Mouse (Mus musculus) layer of hippocampus, postnatal 10 days (tissue): ENCODE data around the gene Fgfr2. TPM values are rescaled to one million over a fixed set of nuclear protein-coding genes. Genes with fewer than 3 reads are reported as not detected.
A peak's percentile ranks its signal among the peaks of the same experiment; 100 is the strongest.

ENCODE experiments used
- DNase-seq, 2 experiments: peaks; one replicate each; pipeline ENCODE4 v3.0.0; 2021; ENCODE audit warnings: low spot score in 2 of 2
- total RNA-seq, 2 experiments: library from RNA; stranded (reverse); gene quantifications; 2 replicates each; pipeline ENCODE4 v1.2.3; 2021

Gene Fgfr2
- total RNA-seq, 2 experiments from 2014 or later: 35.6 to 48.3 TPM

- no peak for DNase-seq
These were observed 392.6 kb downstream of the Fgfr2 start for GRCm38 (mm10) chr7:132730510-132730909.

- no peak for DNase-seq
These were observed 393.9 kb downstream of the Fgfr2 start for GRCm38 (mm10) chr7:132729093-132729831.

- no peak for DNase-seq
These were observed 396.9 kb downstream of the Fgfr2 start for GRCm38 (mm10) chr7:132726106-132726861.

- DNase-seq: no peak
These were observed 398.6 kb downstream of the Fgfr2 start for GRCm38 (mm10) chr7:132724501-132725062.

GRCm38 (mm10) chr7:132723906-132724305 lies 399.2 kb downstream of the Fgfr2 start:
- no peak for DNase-seq

GRCm38 (mm10) chr7:132722401-132723370 lies 400.5 kb downstream of the Fgfr2 start:
- no peak for DNase-seq

GRCm38 (mm10) chr7:132720562-132720961 lies 402.6 kb downstream of the Fgfr2 start:
- DNase-seq: no peak

GRCm38 (mm10) chr7:132719570-132719969 lies 403.6 kb downstream of the Fgfr2 start:
- no peak for DNase-seq

GRCm38 (mm10) chr7:132715259-132715658 lies 407.9 kb downstream of the Fgfr2 start:
- no peak for DNase-seq

- peak; percentile 40 to 55 for DNase-seq
These were observed 408.8 kb downstream of the Fgfr2 start for GRCm38 (mm10) chr7:132714236-132714923.

GRCm38 (mm10) chr7:132713483-132714126 lies 409.5 kb downstream of the Fgfr2 start:
- DNase-seq: peak in 1 of 2 experiments; percentile 41

- no peak for DNase-seq
These were observed 410.2 kb downstream of the Fgfr2 start for GRCm38 (mm10) chr7:132712956-132713355.

GRCm38 (mm10) chr7:132712044-132712708 lies 411.0 kb downstream of the Fgfr2 start:
- DNase-seq: no peak

- DNase-seq: no peak
These were observed 411.6 kb downstream of the Fgfr2 start for GRCm38 (mm10) chr7:132711579-132711978.

GRCm38 (mm10) chr7:132705130-132705529 lies 418.0 kb downstream of the Fgfr2 start:
- DNase-seq: no peak

GRCm38 (mm10) chr7:132704310-132704875 lies 418.8 kb downstream of the Fgfr2 start:
- no peak for DNase-seq

- no peak for DNase-seq
These were observed 419.4 kb downstream of the Fgfr2 start for GRCm38 (mm10) chr7:132703515-132704309.

- DNase-seq: no peak
These were observed 420.6 kb downstream of the Fgfr2 start for GRCm38 (mm10) chr7:132702492-132703070.
